ENCODE assay signal across 9 mouse cellular contexts in the genomic region with DNA sequence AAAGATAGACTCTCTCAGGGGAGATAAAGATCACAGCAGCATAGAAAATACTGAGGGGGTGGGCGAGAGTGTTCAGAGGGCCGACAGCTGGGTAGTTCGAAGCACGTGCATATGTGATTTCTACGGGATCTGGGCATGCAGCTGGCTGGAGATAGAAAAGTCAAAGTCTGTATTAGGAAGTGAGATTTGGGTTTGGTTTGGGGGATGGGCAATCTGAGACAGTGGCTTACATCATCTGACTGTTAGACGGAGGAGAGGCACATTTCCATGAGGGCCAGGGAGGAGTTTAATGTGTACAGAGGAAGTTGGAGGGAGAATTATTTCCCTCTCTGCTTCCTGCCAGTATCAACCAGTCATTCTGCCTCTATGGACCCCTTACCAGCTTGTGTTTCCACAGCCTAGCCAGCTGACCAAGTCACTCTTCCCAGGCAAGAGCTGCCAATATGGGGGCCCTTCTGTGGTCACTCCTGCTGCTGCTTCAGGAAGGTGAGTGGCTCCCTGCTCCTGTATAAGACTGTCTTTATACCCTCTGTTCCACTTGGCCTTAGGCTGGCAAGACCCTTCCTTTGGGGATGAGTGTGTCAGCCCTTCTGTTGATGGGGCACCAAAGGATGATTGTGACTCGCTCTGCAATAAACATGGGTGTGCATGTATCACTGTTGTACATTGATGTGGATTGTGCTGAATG. TPM values are rescaled to one million over a fixed set of nuclear protein-coding genes. Genes with fewer than 3 reads are reported as not detected.
DNase-seq lines count a peak whose midpoint lies in the region; ATAC-seq and TF ChIP-seq lines count a peak whose summit lies in the region.
"Had no signal": no experiment of that assay in that cellular context is flagged by ENCODE, and none has a peak within 500 bp of the region (broad histone marks: within the 10 kb centered on the region; RNA-seq: fewer than 3 reads in every experiment).

A gene (plus strand): TSS at position 305 of the 688 bp plus-strand sequence.

- H3K27ac ChIP-seq in heart, embryonic 16.5 days (ENCODE audit: low read length) = no peak within 1 kb of the TSS
- no peak within 1 kb of the TSS for H3K27ac ChIP-seq in stomach, embryonic 15.5 days
- no peak within 1 kb of the TSS for H3K27ac ChIP-seq in hindbrain, embryonic 16.5 days (ENCODE audit: low read depth, low read length)

- no peaks in the 10 kb centered on the region for H3K4me1 ChIP-seq in heart, embryonic 16.5 days (ENCODE audit: control insufficient read depth, insufficient read depth, low read length)
- no peaks in the 10 kb centered on the region for H3K4me1 ChIP-seq in lung, adult 2 months (ENCODE audit: control insufficient read depth, insufficient read depth, low read length)
- 0 out of 2 replicates have a peak, but pooled peaks cover 5% of the 10 kb centered on the region for H3K4me1 ChIP-seq in stomach, embryonic 15.5 days
- H3K4me1 ChIP-seq in hindbrain, embryonic 16.5 days (ENCODE audit: control insufficient read depth, insufficient read depth, low read depth, low read length) = no peaks in the 10 kb centered on the region

- H3K9ac ChIP-seq in heart, embryonic 16.5 days (ENCODE audit: low read length) = no peak within 1 kb of the TSS
- no peak within 1 kb of the TSS for H3K9ac ChIP-seq in stomach, embryonic 15.5 days
- no peak within 1 kb of the TSS for H3K9ac ChIP-seq in hindbrain, embryonic 16.5 days (ENCODE audit: low read depth, low read length)

- no peak within 1 kb of the TSS for H3K4me3 ChIP-seq in heart, embryonic 16.5 days (ENCODE audit: low read length)
- H3K4me3 ChIP-seq in lung, adult 2 months (replicated peaks; ENCODE audit: extremely low read depth, low read depth, low read length) = no peak within 1 kb of the TSS
- no peak within 1 kb of the TSS for H3K4me3 ChIP-seq in stomach, embryonic 15.5 days (replicated peaks)
- no peak within 1 kb of the TSS for H3K4me3 ChIP-seq in hindbrain, embryonic 16.5 days (ENCODE audit: low read length)

- TF ChIP-seq CTCF in lung, adult 2 months (IDR thresholded peaks at IDR 0.05; ENCODE audit: insufficient read depth, low read length) = no peak

- no peak for TF ChIP-seq POLR2A in lung, adult 2 months (IDR thresholded peaks at IDR 0.05; ENCODE audit: borderline replicate concordance, extremely low read depth, low read depth, low read length)

- no peaks in the 10 kb centered on the region; the same call in 1 of the 2 replicates for H3K27me3 ChIP-seq in heart, embryonic 16.5 days (ENCODE audit: control insufficient read depth, insufficient read depth, low read length)
- H3K27me3 ChIP-seq in stomach, embryonic 15.5 days (replicated peaks) = no peaks in the 10 kb centered on the region
- H3K27me3 ChIP-seq in hindbrain, embryonic 16.5 days (replicated peaks; ENCODE audit: control insufficient read depth, insufficient read depth, low read length) = no peaks in the 10 kb centered on the region; the same call in 1 of the 2 replicates

- H3K4me2 ChIP-seq in heart, embryonic 16.5 days (ENCODE audit: low read depth, low read length) = no peak within 1 kb of the TSS
- no peak within 1 kb of the TSS for H3K4me2 ChIP-seq in stomach, embryonic 15.5 days
- no peak within 1 kb of the TSS for H3K4me2 ChIP-seq in hindbrain, embryonic 16.5 days (ENCODE audit: low read length)

- peak; percentile 55; the same call in 1 of the 2 replicates for ATAC-seq in heart, embryonic 16.5 days (replicated peaks; ENCODE audit: extremely low read depth, insufficient read depth, low FRiP score)
- 0 out of 2 replicates have a peak, but pooled peaks have one; percentile 35 for ATAC-seq in stomach, embryonic 15.5 days (ENCODE audit: insufficient read depth, low FRiP score, low read depth)
- no peak for ATAC-seq in hindbrain, embryonic 16.5 days

- peak; percentile 63 for DNase-seq in layer of hippocampus, adult 9-11 months
- no peak for DNase-seq in layer of hippocampus, postnatal 14 days (ENCODE audit: low spot score in 2 of 2)
- DNase-seq in lung, adult 2 months = no peak
- DNase-seq in yolk sac, embryonic 10.5 days (ENCODE audit: low spot score) = no peak
- no peak for DNase-seq in adipocyte (ENCODE audit: low spot score)
- DNase-seq: cerebellum, adult 8-10 months had no signal

- WGBS in heart, embryonic 16.5 days = 45% methylated on average over 7 of the region's 7 CpGs
- WGBS in lung, adult 2 months = 42% methylated on average over 7 of the region's 7 CpGs
- 44% methylated on average over 7 of the region's 7 CpGs for WGBS in stomach, embryonic 15.5 days
- WGBS in hindbrain, embryonic 16.5 days = 75% methylated on average over 7 of the region's 7 CpGs

- H3K36me3 ChIP-seq in heart, embryonic 16.5 days (ENCODE audit: control insufficient read depth, insufficient read depth) = no peaks in the 10 kb centered on the region
- H3K36me3 ChIP-seq in stomach, embryonic 15.5 days = no peaks in the 10 kb centered on the region
- no peaks in the 10 kb centered on the region for H3K36me3 ChIP-seq in hindbrain, embryonic 16.5 days (ENCODE audit: control insufficient read depth, insufficient read depth, low read length)

- H3K9me3 ChIP-seq in heart, embryonic 16.5 days (replicated peaks; ENCODE audit: control insufficient read depth, low read length) = no peaks in the 10 kb centered on the region
- H3K9me3 ChIP-seq in stomach, embryonic 15.5 days = no peaks in the 10 kb centered on the region
- H3K9me3 ChIP-seq in hindbrain, embryonic 16.5 days (ENCODE audit: control insufficient read depth, low read length) = no peaks in the 10 kb centered on the region

RNA-seq across cellular contexts. Expression of the gene that starts here (rescaled TPM):
- total RNA-seq in layer of hippocampus, postnatal 14 days (2021) = not detected
- 0.77 and 0.95 TPM in 2 replicates for polyA plus RNA-seq in heart, embryonic 16.5 days (2015; fragmentation: Nextera tagmentation; extraction: Ambion mirVana)
- polyA plus RNA-seq in lung, adult 2 months (2012; rRNA removed) = 10.6 and 15.2 TPM in 2 replicates
- polyA plus RNA-seq in stomach, embryonic 15.5 days (2015; fragmentation: Nextera tagmentation; extraction: Ambion mirVana) = 0.79 and 1.0 TPM in 2 replicates
- 0.11 and 0.23 TPM in 2 replicates for polyA plus RNA-seq in hindbrain, embryonic 16.5 days (2015; fragmentation: Nextera tagmentation; extraction: Ambion mirVana)

Comparison
In these comparisons a context has a peak if more than half of its experiments do, and no peak if none do; other contexts are left out.
1. Peak in ATAC-seq in heart, embryonic 16.5 days; RNA of the gene not detected or under 1 TPM.